Mouse (Mus musculus) liver, postnatal 0 days (tissue): ENCODE measurements around the gene H2-DMb1. TPM values are rescaled to one million over a fixed set of nuclear protein-coding genes. Genes with fewer than 3 reads are reported as not detected.
A peak's percentile ranks its signal among the peaks of the same experiment; 100 is the strongest.

ENCODE experiments used
- ATAC-seq: fragments of 200-750 bp; cut with Nextera tagmentation; 2 replicates; pipeline ENCODE4 v1.8.0; 2017; ENCODE audit warnings: mild to moderate bottlenecking, moderate library complexity
- DNase-seq: peaks from one replicate; pipeline ENCODE4 v3.0.0-alpha.2; 2016
- H3K27ac ChIP-seq: fragments of 300-500 bp; sonication (generic); 2 replicates; pipeline ENCODE4 v1.5.1; 2014; ENCODE audit warnings: antibody characterized with exemption, moderate library complexity, mild to moderate bottlenecking, low read depth
- H3K27me3 ChIP-seq: fragments of 300-500 bp; sonication (generic); 2 replicates; pipeline ENCODE4 v1.6.1; 2014; ENCODE audit warnings: low read length, control low read depth, mixed read lengths; ENCODE audit not compliant: insufficient read depth
- H3K36me3 ChIP-seq: fragments of 300-500 bp; sonication (generic); replicated peaks from 2 replicates; pipeline ENCODE4 v1.6.1; 2014; ENCODE audit warnings: mild to moderate bottlenecking, control low read depth, low read length, moderate library complexity, mixed read lengths; ENCODE audit not compliant: insufficient read depth
- H3K4me1 ChIP-seq: fragments of 300-500 bp; sonication (generic); 2 replicates; pipeline ENCODE4 v1.6.1; 2014; ENCODE audit warnings: antibody characterized with exemption, mild to moderate bottlenecking, control low read depth; ENCODE audit not compliant: insufficient read depth
- H3K4me2 ChIP-seq: fragments of 300-500 bp; sonication (generic); 2 replicates; pipeline ENCODE4 v1.6.1; 2014; ENCODE audit warnings: low read depth, mild to moderate bottlenecking, low read length, moderate library complexity, mixed read lengths
- H3K4me3 ChIP-seq: fragments of 300-500 bp; sonication (generic); 2 replicates; pipeline ENCODE4 v1.5.1; 2014; ENCODE audit warnings: low read depth, low read length
- H3K9ac ChIP-seq: fragments of 300-500 bp; sonication (generic); replicated peaks from 2 replicates; pipeline ENCODE4 v1.6.1; 2014; ENCODE audit warnings: mild to moderate bottlenecking, moderate library complexity
- H3K9me3 ChIP-seq: fragments of 300-500 bp; sonication (generic); 2 replicates; pipeline ENCODE4 v1.6.1; 2016; ENCODE audit warnings: mild to moderate bottlenecking, control low read depth, low read length, mixed read lengths
- CTCF ChIP-seq: sonication (generic); IDR thresholded peaks from 2 replicates; pipeline ENCODE4 v1.5.1; 2016; ENCODE audit warnings: antibody characterized with exemption, low read depth
- EP300 ChIP-seq: IDR thresholded peaks from 2 replicates; pipeline ENCODE4 v1.6.1; 2016; ENCODE audit warnings: antibody characterized with exemption, low read depth, mild to moderate bottlenecking
- WGBS: fragments of 180-500 bp; shearing (Covaris S2); extraction: QIAGEN DNeasy Blood & Tissue Kit; methylation state at CpG from one replicate; pipeline ENCODE4 v1.1.7; 2014; ENCODE audit not compliant: insufficient replicate concordance; 5-methylcytosine and 5-hydroxymethylcytosine counted together
- polyA plus RNA-seq: library from polyadenylated mRNA; unstranded; fragments of >200 nt; fragmentation: Nextera tagmentation; extraction: Ambion mirVana; gene quantifications from 2 replicates; pipeline ENCODE4 v1.2.1, GENCODE M21; 2015

H2-DMb1 gene
- polyA plus RNA-seq, 1 experiment from 2014 or later, result 4.0 TPM

- H3K27me3 ChIP-seq, result peaks cover 15% of the 10 kb centered on the region
- DNase-seq (no peak), ATAC-seq (no peak)
- no peak overlapping the region for H3K4me2 ChIP-seq
- no peak overlapping the region for H3K27ac ChIP-seq
- TF ChIP-seq CTCF, result no peak
- TF ChIP-seq EP300, result no peak
- H3K9ac ChIP-seq, result no peak overlapping the region
- WGBS, result 80% methylated on average over 3 of the region's 3 CpGs
- peaks cover 13% of the 10 kb centered on the region for H3K4me1 ChIP-seq
- H3K36me3 ChIP-seq, result no peaks in the 10 kb centered on the region
- no peak overlapping the region for H3K4me3 ChIP-seq
- H3K9me3 ChIP-seq, result no peaks in the 10 kb centered on the region
Measured at GRCm38 (mm10) chr17:34134451-34134850, 18.4 kb upstream of the H2-DMb1 start.

- peak overlapping the region; percentile 74 for H3K4me2 ChIP-seq
- TF ChIP-seq EP300 (no peak), CTCF (peak; percentile 100)
- peaks cover 24% of the 10 kb centered on the region for H3K27me3 ChIP-seq
- DNase-seq (peak; percentile 98), ATAC-seq (peak; percentile 98)
- H3K9me3 ChIP-seq, result no peaks in the 10 kb centered on the region
- H3K27ac ChIP-seq, result no peak overlapping the region
- H3K4me3 ChIP-seq, result peak overlapping the region; percentile 43
- 6% methylated on average over 31 of the region's 31 CpGs for WGBS
- H3K4me1 ChIP-seq, result peaks cover 8% of the 10 kb centered on the region; the same call in 1 of the 2 replicates
- 0 out of 2 replicates have a peak overlapping the region, but pooled peaks have one; percentile 6 for H3K9ac ChIP-seq
- H3K36me3 ChIP-seq, result no peaks in the 10 kb centered on the region
Measured at GRCm38 (mm10) chr17:34135297-34136224, 17.3 kb upstream of the H2-DMb1 start.

DNA sequence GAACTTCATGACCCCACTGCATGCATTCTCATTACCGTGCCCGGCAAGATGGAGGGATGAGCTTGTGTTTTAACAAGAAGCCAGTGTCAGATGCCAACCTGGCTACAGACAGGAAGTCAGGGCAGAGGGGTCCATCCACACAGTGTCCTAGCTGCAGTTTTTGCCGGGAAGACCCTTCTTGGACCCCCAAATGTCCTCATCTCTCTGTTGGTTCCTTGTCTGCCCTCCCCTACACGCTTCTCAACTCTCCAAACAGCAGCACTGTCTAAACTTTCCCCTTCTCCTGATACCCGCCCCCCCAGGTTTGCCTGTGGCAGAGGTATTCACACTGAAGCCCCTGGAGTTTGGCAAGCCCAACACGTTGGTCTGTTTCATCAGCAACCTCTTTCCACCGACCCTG, 15.3 kb upstream of the H2-DMb1 start:
- Histone ChIP-seq H3K4me1 (peaks cover 8% of the 10 kb centered on the region; the same call in 1 of the 2 replicates), H3K27me3 (peaks cover 32% of the 10 kb centered on the region), H3K36me3 (no peaks in the 10 kb centered on the region), H3K4me2 (no peak overlapping the region), H3K27ac (no peak overlapping the region), H3K4me3 (no peak overlapping the region), H3K9ac (no peak overlapping the region), H3K9me3 (no peaks in the 10 kb centered on the region)
- WGBS, result 63% methylated on average over 7 of the region's 7 CpGs
- no peak for ATAC-seq
- TF ChIP-seq EP300 (no peak), CTCF (no peak)
- DNase-seq, result no peak

DNA sequence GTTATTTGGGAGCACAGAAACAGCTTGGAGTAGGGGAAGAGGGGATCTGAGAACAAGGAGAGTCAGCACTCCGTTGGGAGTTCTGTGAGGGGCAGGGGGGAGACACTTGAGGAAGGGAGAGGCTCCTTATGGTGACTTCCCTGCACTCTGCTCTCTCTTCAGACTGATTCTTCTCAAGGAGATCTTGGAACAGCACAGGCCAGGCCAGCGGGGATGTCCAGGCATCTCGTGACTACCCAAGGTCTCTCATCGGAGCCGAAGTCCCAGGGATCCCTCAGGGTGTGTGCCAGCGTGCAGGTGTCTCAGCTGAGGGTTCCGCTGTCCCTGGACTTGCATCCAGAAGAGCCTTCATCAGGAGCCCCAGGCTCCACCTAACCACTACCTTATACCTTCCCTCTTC, 14.2 kb upstream of the H2-DMb1 start:
- Histone ChIP-seq H3K9ac (no peak overlapping the region), H3K27me3 (peaks cover 32% of the 10 kb centered on the region), H3K27ac (no peak overlapping the region), H3K4me2 (no peak overlapping the region), H3K4me1 (peaks cover 8% of the 10 kb centered on the region; the same call in 1 of the 2 replicates), H3K9me3 (no peaks in the 10 kb centered on the region), H3K4me3 (no peak overlapping the region), H3K36me3 (no peaks in the 10 kb centered on the region)
- 85% methylated on average over 7 of the region's 7 CpGs for WGBS
- TF ChIP-seq CTCF, result no peak
- TF ChIP-seq EP300, result no peak
- no peak for ATAC-seq
- no peak for DNase-seq

- Histone ChIP-seq H3K9ac (0 out of 2 replicates have a peak overlapping the region, but pooled peaks have one; percentile 26), H3K4me3 (peak overlapping the region; percentile 13; the same call in 1 of the 2 replicates), H3K9me3 (no peaks in the 10 kb centered on the region), H3K36me3 (no peaks in the 10 kb centered on the region), H3K27ac (no peak overlapping the region), H3K4me2 (peak overlapping the region; percentile 44), H3K27me3 (peaks cover 32% of the 10 kb centered on the region), H3K4me1 (peaks cover 8% of the 10 kb centered on the region; the same call in 1 of the 2 replicates)
- TF ChIP-seq CTCF, result no peak
- no peak for TF ChIP-seq EP300
- ATAC-seq, result no peak
- WGBS, result 23% methylated on average over 16 of the region's 16 CpGs
- no peak for DNase-seq
Measured at GRCm38 (mm10) chr17:34139416-34139815, 13.5 kb upstream of the H2-DMb1 start.

DNA sequence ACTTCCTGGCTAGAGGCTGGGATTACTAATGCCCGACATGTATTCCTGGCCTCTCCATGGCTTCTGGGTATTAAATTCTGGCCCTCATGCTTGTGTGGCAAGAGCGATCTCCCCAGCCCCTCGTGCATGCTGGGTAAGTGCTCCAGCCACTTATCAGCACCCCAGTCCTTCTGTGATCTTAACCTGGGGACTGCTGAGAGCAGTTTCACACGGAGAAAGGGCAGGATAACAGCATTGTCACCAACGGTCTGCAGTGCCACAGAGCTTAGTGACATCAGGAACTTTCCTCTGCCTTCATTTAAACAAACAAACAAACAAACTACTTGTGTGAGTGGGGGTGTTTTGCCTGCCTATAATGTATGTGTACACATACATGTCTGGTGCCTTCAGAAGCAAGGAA, 12.6 kb upstream of the H2-DMb1 start:
- H3K9ac ChIP-seq, result no peak overlapping the region
- peak overlapping the region; percentile 44; the same call in 1 of the 2 replicates for H3K4me2 ChIP-seq
- ATAC-seq, result no peak
- H3K4me3 ChIP-seq, result no peak overlapping the region
- TF ChIP-seq EP300, result no peak
- no peak for TF ChIP-seq CTCF
- H3K4me1 ChIP-seq, result peaks cover 8% of the 10 kb centered on the region; the same call in 1 of the 2 replicates
- no peaks in the 10 kb centered on the region for H3K9me3 ChIP-seq
- no peak for DNase-seq
- no peaks in the 10 kb centered on the region for H3K36me3 ChIP-seq
- peaks cover 32% of the 10 kb centered on the region for H3K27me3 ChIP-seq
- WGBS, result 18% methylated on average over 5 of the region's 5 CpGs
- H3K27ac ChIP-seq, result no peak overlapping the region
